Mouse (Mus musculus) heart, adult 2 months (tissue): Measurements from ENCODE around the gene Saa2. TPM values are rescaled to one million over a fixed set of nuclear protein-coding genes. Genes with fewer than 3 reads are reported as not detected.
"Not testable (repeated sequence)": the region's sequence is repeated elsewhere in the genome, so short reads cannot be mapped to it uniquely, and the experiment has no call there.

Experiments
- DNase-seq, 2 experiments: peaks; one replicate each; pipeline ENCODE4 v3.0.0; 2021
- H3K27ac ChIP-seq: fragments of 200-600 bp; 2 replicates; pipeline ENCODE4 v1.8.1; 2022
- H3K27me3 ChIP-seq: fragments of 200-500 bp; 2 replicates; pipeline ENCODE4 v1.6.1; 2012; ENCODE audit warnings: mild to moderate bottlenecking, low read length, inconsistent platforms, mixed read lengths; ENCODE audit not compliant: control insufficient read depth, insufficient read depth
- H3K36me3 ChIP-seq: fragments of 200-500 bp; 2 replicates; pipeline ENCODE4 v1.6.1; 2012; ENCODE audit warnings: low read length, inconsistent platforms; ENCODE audit not compliant: control insufficient read depth, insufficient read depth
- H3K4me1 ChIP-seq: fragments of 200-500 bp; 2 replicates; pipeline ENCODE4 v1.6.1; 2011; ENCODE audit warnings: low read length; ENCODE audit not compliant: control insufficient read depth, insufficient read depth
- H3K4me3 ChIP-seq: fragments of 200-600 bp; 2 replicates; pipeline ENCODE4 v1.8.1; 2022
- H3K79me2 ChIP-seq: fragments of 200-500 bp; replicated peaks from 2 replicates; pipeline ENCODE4 v1.6.1; 2012; ENCODE audit warnings: mild to moderate bottlenecking, inconsistent platforms, low read length, moderate library complexity, mixed read lengths; ENCODE audit not compliant: control insufficient read depth, insufficient read depth
- H3K9ac ChIP-seq: fragments of 200-500 bp; 2 replicates; pipeline ENCODE4 v1.6.1; 2012; ENCODE audit warnings: low read depth, mild to moderate bottlenecking, control low read depth, inconsistent platforms, low read length, mixed read lengths
- CTCF ChIP-seq: fragments of 200-600 bp; IDR thresholded peaks from 2 replicates; pipeline ENCODE4 v1.8.1; 2022; ENCODE audit warnings: antibody characterized with exemption, mild to moderate bottlenecking, moderate library complexity
- EP300 ChIP-seq: fragments of 200-500 bp; IDR thresholded peaks from 2 replicates; pipeline ENCODE4 v1.6.1; 2011; ENCODE audit warnings: low read depth, low read length, control low read depth; ENCODE audit not compliant: insufficient read depth
- POLR2A ChIP-seq: fragments of 200-500 bp; IDR thresholded peaks from 2 replicates; pipeline ENCODE4 v1.6.1; 2011; ENCODE audit warnings: mild to moderate bottlenecking, low read depth, low read length, control low read depth; ENCODE audit not compliant: insufficient read depth
- WGBS: fragments of 180-500 bp; shearing (Covaris S2); methylation state at CpG from one replicate; pipeline ENCODE4 v1.1.7; 2018; 5-methylcytosine and 5-hydroxymethylcytosine counted together
- intact Hi-C: fragments of 180-260 bp; cut with DNase I; formaldehyde crosslinking; loops from one replicate; pipeline ENCODE4 v1.15.1; 2025
- polyA plus RNA-seq: library from polyadenylated mRNA; depleted of rRNA; stranded (reverse); fragments of >200 nt; gene quantifications from 2 replicates; pipeline ENCODE4 v1.2.3, GENCODE M21; 2012
- total RNA-seq, 2 experiments: library from RNA; stranded (reverse); gene quantifications; 2 replicates each; pipeline ENCODE4 v1.2.3; 2021

The Saa2 gene
- total and polyA plus RNA-seq, 3 experiments, result not detected

DNA sequence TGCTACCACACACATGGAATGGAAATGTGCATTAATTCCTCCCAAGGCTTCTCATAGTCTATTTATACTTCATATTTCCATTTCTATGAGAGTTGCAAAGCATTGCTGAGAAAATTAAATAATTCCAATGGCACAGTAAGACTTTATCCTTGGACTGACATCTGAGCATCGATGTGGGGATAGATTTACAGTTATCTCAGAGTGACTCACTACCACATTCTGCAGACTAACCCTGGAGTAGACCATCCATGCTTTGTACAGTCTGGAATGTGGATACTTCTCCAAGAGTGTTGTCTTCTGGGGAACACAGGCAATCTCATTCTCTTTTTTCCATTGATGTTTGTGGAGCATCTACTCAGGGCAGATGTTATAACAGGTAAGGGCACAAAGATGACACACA lies 24.0 kb upstream of the Saa2 start:
- no peaks in the 10 kb centered on the region for H3K36me3 ChIP-seq
- DNase-seq, result no peak
- H3K79me2 ChIP-seq, result no peaks in the 10 kb centered on the region
- 66% methylated on average over 1 of the region's 1 CpGs for WGBS
- H3K9ac ChIP-seq, result no peak overlapping the region
- H3K4me1 ChIP-seq, result no peaks in the 10 kb centered on the region
- no peaks in the 10 kb centered on the region for H3K27me3 ChIP-seq
- H3K4me3 ChIP-seq, result no peak overlapping the region
- intact Hi-C loops, result no loop called here
- no peak overlapping the region for H3K27ac ChIP-seq
- TF ChIP-seq EP300 (no peak), CTCF (no peak), POLR2A (no peak)

DNA sequence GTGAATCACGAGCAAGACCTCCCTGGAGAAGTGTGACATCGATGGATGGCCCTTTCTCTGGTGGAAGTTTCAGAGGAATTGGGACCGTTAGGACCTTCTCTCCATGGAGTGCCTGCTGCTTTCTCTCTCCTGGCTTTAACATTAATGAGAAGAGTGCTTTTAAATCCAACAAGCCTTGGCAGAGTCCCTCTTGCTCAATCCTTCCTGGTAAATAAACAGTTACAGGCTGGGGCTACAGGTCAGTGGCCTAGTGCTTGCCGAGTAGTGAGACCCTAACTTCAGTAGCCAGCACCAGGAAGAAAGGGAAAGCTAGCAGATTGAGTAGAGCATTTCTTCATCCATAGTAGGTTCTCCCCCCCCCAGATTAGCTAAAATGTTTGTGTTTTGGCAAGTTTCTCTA lies 19.1 kb upstream of the Saa2 start, which contains the start of gene Saa4:
Gene Saa4, minus strand, starts transcription at position 146 of the 400 bp plus-strand sequence.
- WGBS, result 76% methylated on average over 4 of the region's 4 CpGs
- H3K36me3 ChIP-seq, result no peaks in the 10 kb centered on the region
- TF ChIP-seq EP300 (no peak), CTCF (no peak)
- H3K4me3 ChIP-seq, result no peak within 1 kb of the TSS
- intact Hi-C loops, result no loop called here
- no peaks in the 10 kb centered on the region for H3K27me3 ChIP-seq
- H3K9ac ChIP-seq, result no peak within 1 kb of the TSS
- no peaks in the 10 kb centered on the region for H3K4me1 ChIP-seq
- DNase-seq, result no peak
- no peaks in the 10 kb centered on the region for H3K79me2 ChIP-seq
- H3K27ac ChIP-seq, result no peak within 1 kb of the TSS

DNA sequence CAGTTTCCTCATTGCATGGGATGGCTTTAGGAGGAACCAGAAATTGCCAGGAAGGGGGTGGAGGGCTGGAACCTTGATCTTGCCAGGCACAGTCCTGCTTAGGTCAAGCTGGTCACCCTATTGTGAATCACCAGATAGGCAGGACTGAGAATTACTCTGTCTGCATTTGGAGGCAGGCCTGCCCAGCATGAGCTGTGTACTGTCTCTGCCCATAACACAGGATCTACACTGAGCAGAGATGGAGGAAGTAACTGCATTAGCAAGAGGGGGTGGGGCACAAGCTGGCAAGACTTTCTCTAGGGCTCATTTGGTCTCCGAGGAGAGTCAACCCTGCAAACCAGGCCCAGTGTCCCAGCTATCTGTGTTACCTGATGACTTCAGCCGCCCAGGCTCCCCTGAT lies 16.6 kb upstream of the Saa2 start:
- 57% methylated on average over 2 of the region's 2 CpGs for WGBS
- intact Hi-C loops, result no loop called here
- no peak for DNase-seq

DNA sequence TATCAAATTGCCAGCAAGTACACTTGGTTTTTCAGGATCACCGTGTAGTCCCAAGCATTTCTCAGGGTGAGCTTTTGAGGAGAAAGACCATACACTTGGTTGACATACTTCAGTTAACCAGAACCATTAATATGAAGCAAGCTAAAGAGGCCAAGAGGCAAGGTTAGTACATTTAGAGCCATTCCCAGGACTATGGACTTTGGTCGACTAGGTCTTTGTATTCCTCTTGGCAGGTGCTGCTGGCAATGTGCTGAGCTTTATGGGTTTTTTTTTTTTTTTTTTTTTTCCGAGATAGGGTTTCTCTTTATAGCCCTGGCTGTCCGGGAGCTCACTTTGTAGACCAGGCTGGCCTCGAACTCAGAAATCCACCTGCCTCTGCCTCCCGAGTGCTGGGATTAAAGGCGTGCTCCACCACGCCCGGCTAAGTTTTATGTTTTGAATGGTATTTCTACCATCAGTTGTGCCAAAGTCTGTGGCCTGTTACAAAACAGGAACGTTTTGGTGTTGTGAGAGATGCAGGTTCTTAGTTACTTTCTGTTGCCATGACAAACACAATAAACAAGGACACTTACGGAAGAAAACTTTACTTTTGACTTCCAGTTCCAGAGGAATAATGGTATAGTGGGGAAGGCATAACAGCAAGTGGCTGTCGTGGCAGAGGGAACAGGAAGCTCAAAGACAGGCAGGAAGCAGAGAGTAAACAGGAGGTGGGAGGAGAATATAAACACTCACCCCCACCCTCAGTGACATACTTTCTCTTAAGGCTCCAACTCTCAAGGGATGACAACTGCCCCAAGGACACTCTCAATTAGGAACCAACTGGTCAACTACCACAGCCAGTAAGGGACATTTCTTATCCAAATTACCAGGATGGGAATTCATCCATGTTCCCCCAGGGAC lies 12.8 kb upstream of the Saa2 start:
- H3K36me3 ChIP-seq, result no peaks in the 10 kb centered on the region
- no peak for DNase-seq
- no peak for TF ChIP-seq CTCF
- TF ChIP-seq POLR2A, result no peak
- TF ChIP-seq EP300, result no peak
- H3K27me3 ChIP-seq, result no peaks in the 10 kb centered on the region
- no peak overlapping the region for H3K9ac ChIP-seq
- intact Hi-C loops, result no loop called here
- H3K4me3 ChIP-seq, result no peak overlapping the region
- H3K79me2 ChIP-seq, result no peaks in the 10 kb centered on the region
- WGBS, result 66% methylated on average over 12 of the region's 12 CpGs
- H3K27ac ChIP-seq, result no peak overlapping the region
- no peaks in the 10 kb centered on the region for H3K4me1 ChIP-seq

More for the DNA sequence above, 16.6 kb upstream of the Saa2 start:
- Histone ChIP-seq H3K36me3 (no peaks in the 10 kb centered on the region), H3K27me3 (no peaks in the 10 kb centered on the region), H3K79me2 (no peaks in the 10 kb centered on the region), H3K4me3 (no peak overlapping the region), H3K9ac (no peak overlapping the region), H3K27ac (no peak overlapping the region), H3K4me1 (no peaks in the 10 kb centered on the region)
- no peak for TF ChIP-seq CTCF
- no peak for TF ChIP-seq POLR2A
- TF ChIP-seq EP300, result no peak

DNA sequence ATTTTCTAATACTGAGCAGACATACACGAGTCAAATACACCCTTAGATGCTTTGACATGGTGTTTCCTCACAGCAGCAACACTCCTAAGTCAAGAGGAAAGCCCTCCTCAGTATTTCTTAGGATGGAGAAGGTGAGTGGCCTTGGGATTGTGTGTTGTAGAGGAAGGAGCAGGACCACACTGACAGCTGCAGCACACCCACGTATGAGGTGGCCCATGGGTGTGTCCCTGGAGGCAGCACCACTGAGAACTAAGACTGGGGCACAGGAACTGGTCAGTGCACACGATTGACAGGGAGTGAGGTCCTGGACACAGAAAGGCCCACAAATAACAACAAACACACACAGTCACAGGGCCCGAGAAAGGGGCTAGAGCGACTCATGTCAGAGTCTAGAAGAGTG lies 11.5 kb upstream of the Saa2 start:
- DNase-seq, result not testable (repeated sequence)

DNA sequence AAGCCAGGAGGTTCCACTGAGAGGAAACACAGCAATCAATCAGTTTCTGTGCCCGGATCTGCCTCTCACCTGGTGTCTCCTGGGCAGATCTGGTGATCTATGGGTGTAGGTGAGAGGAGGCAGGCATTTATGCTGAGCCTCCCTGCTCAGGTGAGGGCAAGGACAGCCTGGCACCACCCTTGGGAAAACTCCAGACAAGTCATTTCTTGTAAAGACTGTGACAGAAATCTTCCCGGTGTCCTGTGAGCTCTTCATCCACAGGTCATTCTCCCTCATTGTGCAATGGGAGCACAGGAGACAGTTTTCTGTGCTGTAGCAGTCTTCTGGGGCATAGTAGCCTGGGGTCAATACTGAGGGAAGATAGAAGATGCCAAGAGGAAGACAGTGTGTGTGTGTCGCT lies 8.7 kb upstream of the Saa2 start, which contains the start of gene Saa1:
Gene Saa1, minus strand, starts transcription at position 101 of the 400 bp plus-strand sequence.
- H3K4me1 ChIP-seq, H3K9ac ChIP-seq, DNase-seq, H3K27ac ChIP-seq, intact Hi-C loops, H3K36me3 ChIP-seq, H3K4me3 ChIP-seq, H3K79me2 ChIP-seq, H3K27me3 ChIP-seq: not testable (repeated sequence)
- WGBS, result 66% methylated on average over 3 of the region's 3 CpGs

More for the DNA sequence above, 11.5 kb upstream of the Saa2 start:
- intact Hi-C loops, H3K4me3 ChIP-seq, H3K79me2 ChIP-seq, H3K36me3 ChIP-seq, H3K27me3 ChIP-seq, H3K27ac ChIP-seq, H3K9ac ChIP-seq, H3K4me1 ChIP-seq: not testable (repeated sequence)
- WGBS, result 73% methylated on average over 5 of the region's 5 CpGs
